Mouse (Mus musculus): Measurements from ENCODE around the gene Slc17a6.
"Not testable (repeated sequence)": the region's sequence is repeated elsewhere in the genome, so short reads cannot be mapped to it uniquely, and the experiment has no call there.

Gene Slc17a6

DNA sequence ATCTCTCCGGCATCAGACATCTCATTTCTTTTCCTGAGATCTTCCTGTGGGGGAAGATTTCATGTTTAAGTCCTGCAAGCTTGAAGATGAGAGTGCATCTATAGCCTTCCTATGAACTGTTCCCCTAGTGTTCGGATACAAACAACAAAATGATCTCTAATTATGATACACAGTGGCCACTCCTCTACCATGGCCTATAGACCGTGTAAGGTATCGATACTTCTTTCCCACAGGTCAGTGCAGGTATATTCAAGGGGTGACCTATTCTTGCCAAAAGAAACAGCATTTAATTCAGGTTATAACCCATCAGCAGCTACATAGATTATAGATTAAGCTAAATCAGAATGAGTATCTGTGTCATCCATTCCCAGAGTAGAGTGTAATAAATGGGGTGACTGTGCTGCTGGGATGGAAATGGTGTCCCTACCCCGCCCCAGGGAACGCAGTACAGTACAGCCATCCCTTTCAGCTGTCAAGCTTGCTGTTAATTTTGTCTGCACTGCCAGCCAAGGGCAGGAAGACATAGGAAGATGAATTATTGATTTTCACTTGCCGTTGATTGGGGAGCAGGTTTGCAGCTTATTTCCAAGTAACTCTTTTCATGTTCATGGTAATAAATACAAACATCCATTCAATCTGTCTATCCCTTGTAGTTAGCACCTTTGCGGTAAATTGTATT lies 71.9 kb downstream of the Slc17a6 start:
- DNase-seq (ENCODE audit: low spot score) = no peak

DNA sequence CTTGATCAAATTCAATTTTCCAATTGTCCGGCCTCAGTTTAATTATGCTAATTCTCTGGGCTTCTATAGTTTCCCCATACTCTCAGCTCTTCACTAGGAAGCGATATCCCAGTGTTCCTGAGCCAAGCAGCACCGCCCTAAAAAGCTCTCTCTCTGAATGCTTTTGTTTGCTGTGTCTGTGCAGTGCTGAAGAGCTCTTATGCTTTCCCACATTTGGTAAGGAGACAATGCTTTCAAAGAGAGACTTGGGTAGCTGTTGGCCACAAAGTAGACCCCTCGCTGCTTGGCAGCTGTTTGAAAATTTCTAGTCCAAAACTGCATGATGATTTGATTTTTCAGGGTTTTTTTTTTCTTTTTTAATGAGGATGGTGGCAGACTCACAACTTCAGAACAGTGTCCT lies 72.6 kb downstream of the Slc17a6 start:
- DNase-seq (ENCODE audit: low spot score) = no peak

GRCm38 (mm10) chr7:51709508-51709907 lies 87.7 kb downstream of the Slc17a6 start:
- DNase-seq (ENCODE audit: low spot score) = no peak

GRCm38 (mm10) chr7:51710346-51710745 lies 88.5 kb downstream of the Slc17a6 start:
- DNase-seq (ENCODE audit: low spot score) = not testable (repeated sequence)

GRCm38 (mm10) chr7:51715771-51716170 lies 94.0 kb downstream of the Slc17a6 start:
- no peak for DNase-seq (ENCODE audit: low spot score)

All from MN1 (cell line).